Mouse (Mus musculus): ENCODE data around the gene Gls2. TPM values are rescaled to one million over a fixed set of nuclear protein-coding genes. Genes with fewer than 3 reads are reported as not detected.

The Gls2 gene
- polyA plus RNA-seq, 1 experiment from 2014 or later: 1.8 TPM

- H3K4me1 ChIP-seq (ENCODE audit: insufficient read depth): no peaks in the 10 kb centered on the region
- H3K4me3 ChIP-seq (ENCODE audit: low read depth, low read length): no peak overlapping the region
- H3K27ac ChIP-seq (ENCODE audit: low read depth): no peak overlapping the region
- no peaks in the 10 kb centered on the region for H3K27me3 ChIP-seq (ENCODE audit: insufficient read depth, low read length)
- no peak for DNase-seq
- peaks cover 96% of the 10 kb centered on the region for H3K36me3 ChIP-seq (ENCODE audit: insufficient read depth)
- TF ChIP-seq CTCF (IDR thresholded peaks at IDR 0.05; ENCODE audit: low read depth): no peak
- ATAC-seq (ENCODE audit: insufficient read depth): no peak
- no peak overlapping the region for H3K4me2 ChIP-seq
- no peaks in the 10 kb centered on the region for H3K9me3 ChIP-seq (ENCODE audit: low read depth, low read length)
- H3K9ac ChIP-seq: no peak overlapping the region
- 92% methylated on average over 15 of the region's 15 CpGs for WGBS
These were observed 49.9 kb downstream of the Gls2 start for GRCm38 (mm10) chr10:128244121-128244520.

- no peaks in the 10 kb centered on the region for H3K27me3 ChIP-seq (ENCODE audit: insufficient read depth, low read length)
- peaks cover 99% of the 10 kb centered on the region for H3K36me3 ChIP-seq (ENCODE audit: insufficient read depth)
- no peaks in the 10 kb centered on the region for H3K9me3 ChIP-seq (ENCODE audit: low read depth, low read length)
- DNase-seq (peak; percentile 65), ATAC-seq (ENCODE audit: insufficient read depth) (no peak)
- no peak for TF ChIP-seq CTCF (IDR thresholded peaks at IDR 0.05; ENCODE audit: low read depth)
- no peak overlapping the region for H3K4me3 ChIP-seq (ENCODE audit: low read depth, low read length)
- peak overlapping the region; percentile 38 for H3K4me2 ChIP-seq
- peak overlapping the region; percentile 71; the same call in 1 of the 2 replicates for H3K27ac ChIP-seq (ENCODE audit: low read depth)
- WGBS: 78% methylated on average over 17 of the region's 17 CpGs
- no peak overlapping the region for H3K9ac ChIP-seq
- H3K4me1 ChIP-seq (ENCODE audit: insufficient read depth): no peaks in the 10 kb centered on the region
These were observed 52.9 kb downstream of the Gls2 start for GRCm38 (mm10) chr10:128247020-128247732.

GRCm38 (mm10) chr10:128250565-128250964, 56.3 kb downstream of the Gls2 start:
- no peak overlapping the region for H3K4me3 ChIP-seq (ENCODE audit: low read depth, low read length)
- no peaks in the 10 kb centered on the region for H3K4me1 ChIP-seq (ENCODE audit: insufficient read depth)
- H3K9ac ChIP-seq: no peak overlapping the region
- 91% methylated on average over 13 of the region's 13 CpGs for WGBS
- ATAC-seq (ENCODE audit: insufficient read depth) (no peak), DNase-seq (no peak)
- TF ChIP-seq CTCF (IDR thresholded peaks at IDR 0.05; ENCODE audit: low read depth): no peak
- H3K36me3 ChIP-seq (ENCODE audit: insufficient read depth): peaks cover 78% of the 10 kb centered on the region
- no peaks in the 10 kb centered on the region for H3K9me3 ChIP-seq (ENCODE audit: low read depth, low read length)
- H3K4me2 ChIP-seq: no peak overlapping the region
- no peak overlapping the region for H3K27ac ChIP-seq (ENCODE audit: low read depth)
- no peaks in the 10 kb centered on the region for H3K27me3 ChIP-seq (ENCODE audit: insufficient read depth, low read length)

- H3K36me3 ChIP-seq (ENCODE audit: insufficient read depth): peaks cover 46% of the 10 kb centered on the region
- WGBS: 76% methylated on average over 4 of the region's 4 CpGs
These were observed 59.5 kb downstream of the Gls2 start, which contains the start of gene Apon for GRCm38 (mm10) chr10:128253677-128254255. Apon (plus strand) TSS chr10:128254096.

GRCm38 (mm10) chr10:128255925-128256324, 61.7 kb downstream of the Gls2 start:
- Histone ChIP-seq H3K4me3 (ENCODE audit: low read depth, low read length) (no peak overlapping the region), H3K36me3 (ENCODE audit: insufficient read depth) (peaks cover 25% of the 10 kb centered on the region), H3K4me2 (no peak overlapping the region), H3K27ac (ENCODE audit: low read depth) (no peak overlapping the region), H3K4me1 (ENCODE audit: insufficient read depth) (no peaks in the 10 kb centered on the region), H3K9ac (no peak overlapping the region), H3K27me3 (ENCODE audit: insufficient read depth, low read length) (no peaks in the 10 kb centered on the region), H3K9me3 (ENCODE audit: low read depth, low read length) (no peaks in the 10 kb centered on the region)
- no peak for TF ChIP-seq CTCF (IDR thresholded peaks at IDR 0.05; ENCODE audit: low read depth)
- no peak for DNase-seq
- ATAC-seq (ENCODE audit: insufficient read depth): no peak
- WGBS: 76% methylated on average over 8 of the region's 8 CpGs

More at GRCm38 (mm10) chr10:128253677-128254255, 59.5 kb downstream of the Gls2 start, which contains the start of gene Apon:
- H3K9me3 ChIP-seq (ENCODE audit: low read depth, low read length): no peaks in the 10 kb centered on the region
- no peak for ATAC-seq (ENCODE audit: insufficient read depth)
- no peaks in the 10 kb centered on the region for H3K27me3 ChIP-seq (ENCODE audit: insufficient read depth, low read length)
- DNase-seq: no peak
- no peak for TF ChIP-seq CTCF (IDR thresholded peaks at IDR 0.05; ENCODE audit: low read depth)
- H3K9ac ChIP-seq: no peak within 1 kb of the TSS
- H3K4me3 ChIP-seq (ENCODE audit: low read depth, low read length): no peak within 1 kb of the TSS
- H3K27ac ChIP-seq (ENCODE audit: low read depth): no peak within 1 kb of the TSS
- no peak within 1 kb of the TSS for H3K4me2 ChIP-seq
- H3K4me1 ChIP-seq (ENCODE audit: insufficient read depth): no peaks in the 10 kb centered on the region

GRCm38 (mm10) chr10:128256328-128256727, 62.1 kb downstream of the Gls2 start:
- Histone ChIP-seq H3K27me3 (ENCODE audit: insufficient read depth, low read length) (no peaks in the 10 kb centered on the region), H3K27ac (ENCODE audit: low read depth) (no peak overlapping the region), H3K9me3 (ENCODE audit: low read depth, low read length) (no peaks in the 10 kb centered on the region), H3K4me2 (no peak overlapping the region), H3K4me3 (ENCODE audit: low read depth, low read length) (no peak overlapping the region), H3K4me1 (ENCODE audit: insufficient read depth) (no peaks in the 10 kb centered on the region), H3K36me3 (ENCODE audit: insufficient read depth) (peaks cover 21% of the 10 kb centered on the region), H3K9ac (no peak overlapping the region)
- no peak for TF ChIP-seq CTCF (IDR thresholded peaks at IDR 0.05; ENCODE audit: low read depth)
- 70% methylated on average over 8 of the region's 8 CpGs for WGBS
- no peak for DNase-seq
- no peak for ATAC-seq (ENCODE audit: insufficient read depth)

- DNase-seq (no peak), ATAC-seq (ENCODE audit: insufficient read depth) (no peak)
- Histone ChIP-seq H3K4me2 (no peak overlapping the region), H3K27me3 (ENCODE audit: insufficient read depth, low read length) (no peaks in the 10 kb centered on the region), H3K9me3 (ENCODE audit: low read depth, low read length) (no peaks in the 10 kb centered on the region), H3K36me3 (ENCODE audit: insufficient read depth) (no peaks in the 10 kb centered on the region), H3K4me1 (ENCODE audit: insufficient read depth) (no peaks in the 10 kb centered on the region), H3K9ac (no peak overlapping the region), H3K27ac (ENCODE audit: low read depth) (no peak overlapping the region), H3K4me3 (ENCODE audit: low read depth, low read length) (no peak overlapping the region)
- WGBS: 74% methylated on average over 4 of the region's 4 CpGs
- TF ChIP-seq CTCF (IDR thresholded peaks at IDR 0.05; ENCODE audit: low read depth): no peak
These were observed 64.7 kb downstream of the Gls2 start for GRCm38 (mm10) chr10:128258953-128259352.

Other genes with a start within 250 kb of the Gls2 start
- gene Hsd17b6, start 186.8 kb upstream of the Gls2 start, polyA plus RNA-seq (2014; fragmentation: Nextera tagmentation; extraction: Ambion mirVana): not detected in 2 replicates
- 95.7 and 101 TPM in 2 replicates for gene Prim1, start 179.3 kb upstream of the Gls2 start, polyA plus RNA-seq (2014; fragmentation: Nextera tagmentation; extraction: Ambion mirVana)
- 921 and 936 TPM in 2 replicates for gene Naca, start 158.9 kb upstream of the Gls2 start, polyA plus RNA-seq (2014; fragmentation: Nextera tagmentation; extraction: Ambion mirVana)
- gene Ptges3, start 135.5 kb upstream of the Gls2 start, polyA plus RNA-seq (2014; fragmentation: Nextera tagmentation; extraction: Ambion mirVana): 548 and 570 TPM in 2 replicates
- gene Atp5b, start 111.2 kb upstream of the Gls2 start, polyA plus RNA-seq (2014; fragmentation: Nextera tagmentation; extraction: Ambion mirVana): 2,183 and 2,273 TPM in 2 replicates
- 23.9 and 26.2 TPM in 2 replicates for gene Baz2a, start 102.9 kb upstream of the Gls2 start, polyA plus RNA-seq (2014; fragmentation: Nextera tagmentation; extraction: Ambion mirVana)
- gene Rbms2, start 14.2 kb upstream of the Gls2 start, polyA plus RNA-seq (2014; fragmentation: Nextera tagmentation; extraction: Ambion mirVana): 26.5 and 27.6 TPM in 2 replicates
- 27.3 and 29.9 TPM in 2 replicates for gene Spryd4, start 17.4 kb downstream of the Gls2 start, polyA plus RNA-seq (2014; fragmentation: Nextera tagmentation; extraction: Ambion mirVana)
- not detected in 2 replicates for gene Mip, start 31.4 kb downstream of the Gls2 start, polyA plus RNA-seq (2014; fragmentation: Nextera tagmentation; extraction: Ambion mirVana)
- gene Timeless, start 37.6 kb downstream of the Gls2 start, polyA plus RNA-seq (2014; fragmentation: Nextera tagmentation; extraction: Ambion mirVana): 70.2 and 71.5 TPM in 2 replicates
- 0.18 and 0.67 TPM in 2 replicates for gene Apon, start 59.6 kb downstream of the Gls2 start, polyA plus RNA-seq (2014; fragmentation: Nextera tagmentation; extraction: Ambion mirVana)
- gene Apof, start 74.2 kb downstream of the Gls2 start, polyA plus RNA-seq (2014; fragmentation: Nextera tagmentation; extraction: Ambion mirVana): not detected in 2 replicates
- gene Stat2, start 76.1 kb downstream of the Gls2 start, polyA plus RNA-seq (2014; fragmentation: Nextera tagmentation; extraction: Ambion mirVana): 13.1 and 13.8 TPM in 2 replicates
- gene Il23a, start 104.3 kb downstream of the Gls2 start, polyA plus RNA-seq (2014; fragmentation: Nextera tagmentation; extraction: Ambion mirVana): 0.17 and 0.41 TPM in 2 replicates
- 33.4 and 36.2 TPM in 2 replicates for gene Pan2, start 108.9 kb downstream of the Gls2 start, polyA plus RNA-seq (2014; fragmentation: Nextera tagmentation; extraction: Ambion mirVana)
- gene Cnpy2, start 128.0 kb downstream of the Gls2 start, polyA plus RNA-seq (2014; fragmentation: Nextera tagmentation; extraction: Ambion mirVana): 317 and 336 TPM in 2 replicates
- 205 and 211 TPM in 2 replicates for gene Cs, start 143.3 kb downstream of the Gls2 start, polyA plus RNA-seq (2014; fragmentation: Nextera tagmentation; extraction: Ambion mirVana)
- gene Coq10a, start 174.5 kb downstream of the Gls2 start, polyA plus RNA-seq (2014; fragmentation: Nextera tagmentation; extraction: Ambion mirVana): 12.8 and 14.5 TPM in 2 replicates
- gene Ankrd52, start 182.7 kb downstream of the Gls2 start, polyA plus RNA-seq (2014; fragmentation: Nextera tagmentation; extraction: Ambion mirVana): 15.8 and 17.0 TPM in 2 replicates
- 0.18 TPM in 1 of 2 replicates, not detected in the other for gene Slc39a5, start 206.8 kb downstream of the Gls2 start, polyA plus RNA-seq (2014; fragmentation: Nextera tagmentation; extraction: Ambion mirVana)
- gene Nabp2, start 217.0 kb downstream of the Gls2 start, polyA plus RNA-seq (2014; fragmentation: Nextera tagmentation; extraction: Ambion mirVana): 77.1 and 83.1 TPM in 2 replicates
- 32.8 and 33.5 TPM in 2 replicates for gene Rnf41, start 217.2 kb downstream of the Gls2 start, polyA plus RNA-seq (2014; fragmentation: Nextera tagmentation; extraction: Ambion mirVana)

All from lung, embryonic 14.5 days (tissue).